Mouse (Mus musculus) ES-E14 (cell line): ENCODE data around the gene Teddm3. TPM values are rescaled to one million over a fixed set of nuclear protein-coding genes. Genes with fewer than 3 reads are reported as not detected.
"Not testable (repeated sequence)": the region's sequence is repeated elsewhere in the genome, so short reads cannot be mapped to it uniquely, and the experiment has no call there.

Experiments used
- DNase-seq: peaks from one replicate; pipeline ENCODE4 v3.0.0-alpha.2; 2013; ENCODE audit warnings: low read depth, low spot score
- H3K27ac ChIP-seq: 2 replicates; pipeline ENCODE4 v1.5.1; 2012; ENCODE audit warnings: low read depth, mild to moderate bottlenecking, low read length, moderate library complexity, mixed read lengths; ENCODE audit not compliant: poor library complexity, insufficient read depth, severe bottlenecking
- H3K36me3 ChIP-seq: 2 replicates; pipeline ENCODE4 v1.6.1; 2012; ENCODE audit warnings: mild to moderate bottlenecking, low read length, moderate library complexity, mixed read lengths; ENCODE audit not compliant: control insufficient read depth, poor library complexity, insufficient read depth, severe bottlenecking
- H3K4me1 ChIP-seq, 2 experiments: fragments of 150-350 bp in 1 of 2; sonication (generic) in 1 of 2; 2 replicates each; pipeline ENCODE4 v1.6.1; 2012; ENCODE audit warnings: low read length in 2 of 2, mild to moderate bottlenecking in 1 of 2, mixed read lengths in 1 of 2; ENCODE audit not compliant: control insufficient read depth in 2 of 2, insufficient read depth in 2 of 2, poor library complexity in 1 of 2
- H3K4me3 ChIP-seq, 2 experiments: fragments of 150-350 bp in 1 of 2; sonication (generic) in 1 of 2; 2 replicates each; pipeline ENCODE4 v1.5.1; 2012; ENCODE audit warnings: low read length in 2 of 2, low read depth in 1 of 2, mild to moderate bottlenecking in 1 of 2, mixed read lengths in 1 of 2; ENCODE audit not compliant: insufficient read depth in 1 of 2, poor library complexity in 1 of 2, severe bottlenecking in 1 of 2
- H3K9ac ChIP-seq: 2 replicates; pipeline ENCODE4 v1.6.1; 2012; ENCODE audit warnings: low read depth, mild to moderate bottlenecking, low read length, mixed read lengths; ENCODE audit not compliant: poor library complexity, insufficient read depth, severe bottlenecking
- H3K9me3 ChIP-seq: fragments of 150-350 bp; sonication (generic); 2 replicates; pipeline ENCODE4 v1.6.1; 2012; ENCODE audit warnings: low read depth, mild to moderate bottlenecking, low read length; ENCODE audit not compliant: control insufficient read depth, insufficient read depth
- CHD2 ChIP-seq: IDR thresholded peaks from 2 replicates; pipeline ENCODE4 v1.6.1; 2014; ENCODE audit warnings: mild to moderate bottlenecking, low read depth, low read length, inconsistent platforms
- HCFC1 ChIP-seq: IDR thresholded peaks from 2 replicates; pipeline ENCODE4 v1.6.1; 2012; ENCODE audit warnings: low read length, inconsistent platforms, borderline replicate concordance; ENCODE audit not compliant: insufficient read depth
- MAFK ChIP-seq: IDR thresholded peaks from 2 replicates; pipeline ENCODE4 v1.6.1; 2014; ENCODE audit warnings: mild to moderate bottlenecking, low read depth, low read length, inconsistent platforms; ENCODE audit not compliant: insufficient read depth
- ZC3H11A ChIP-seq: IDR thresholded peaks from 2 replicates; pipeline ENCODE4 v1.6.1; 2012; ENCODE audit warnings: low read depth, mild to moderate bottlenecking, inconsistent platforms, low read length, borderline replicate concordance
- ZNF384 ChIP-seq: IDR thresholded peaks from 2 replicates; pipeline ENCODE4 v1.6.1; 2012; ENCODE audit warnings: low read depth, low read length, inconsistent platforms
- in situ Hi-C, 2 experiments: fragments of 600-800 bp; cut with MboI; formaldehyde crosslinking; loops; one replicate each; pipeline ENCODE4 v1.15.1; 2025; ENCODE audit warnings: low sequenced_read_pairs in 2 of 2, inconsistent platforms in 1 of 2; ENCODE audit not compliant: unreplicated experiment in 2 of 2
- total RNA-seq: library from RNA; depleted of rRNA; stranded (reverse); fragments of 300-350 nt; gene quantifications from 2 replicates; pipeline ENCODE4 v1.2.3, GENCODE M21; 2012; rRNA removed

The Teddm3 gene
- total RNA-seq = 0.80 and 2.4 TPM in 2 replicates

DNA sequence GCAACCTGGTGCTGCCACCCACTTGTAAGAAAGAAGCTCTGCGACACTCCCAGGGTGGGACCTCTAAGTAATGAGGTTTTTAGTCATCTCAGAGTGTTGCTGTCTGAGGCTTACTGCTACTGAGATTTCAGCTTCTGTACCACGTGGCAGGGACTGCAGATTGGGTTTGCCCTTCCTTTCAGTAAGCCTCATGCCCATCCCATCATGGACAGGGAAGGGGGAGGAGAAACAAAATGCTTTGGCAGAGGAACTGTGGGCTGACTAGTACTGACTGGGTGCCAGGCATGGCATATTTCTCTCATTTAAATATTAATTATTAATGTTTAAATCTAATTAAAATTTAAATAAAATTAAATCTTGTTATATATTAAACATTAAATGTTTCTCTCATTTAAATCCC lies at the start of gene Teddm3:
TSS of gene Teddm3 (minus strand) at position 101 of the 400 bp plus-strand sequence.
- H3K9ac ChIP-seq, H3K4me3 ChIP-seq, H3K36me3 ChIP-seq, H3K9me3 ChIP-seq, H3K27ac ChIP-seq, in situ Hi-C loops, DNase-seq: not testable (repeated sequence)
- peaks cover 0 to 13% of the 10 kb centered on the region in 2 experiments; a peak in 2 of 4 replicates for H3K4me1 ChIP-seq

DNA sequence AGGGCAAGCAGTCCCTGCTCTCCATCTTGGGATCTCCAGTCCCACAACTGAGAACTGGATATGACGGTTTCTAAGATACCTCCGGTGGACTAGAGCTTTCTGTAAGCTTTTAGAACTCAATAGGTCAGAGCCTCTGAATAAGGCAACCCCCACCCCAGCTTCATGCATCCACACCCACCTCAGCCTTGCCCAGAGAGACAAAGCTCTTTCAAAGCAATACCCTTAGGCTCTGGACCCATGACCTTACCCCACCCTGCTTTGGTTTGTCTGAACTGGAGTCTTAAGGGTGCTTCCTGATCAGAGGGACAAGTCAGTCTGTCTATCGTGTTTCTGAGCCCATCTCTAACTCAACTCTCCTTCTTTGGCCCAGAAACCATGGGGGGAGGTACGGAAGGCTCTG lies 48.9 kb upstream of the Teddm3 start:
- DNase-seq = no peak
- Histone ChIP-seq H3K36me3 (no peaks in the 10 kb centered on the region), H3K27ac (no peak overlapping the region), H3K9me3 (no peaks in the 10 kb centered on the region), H3K4me1 (peaks cover 6 to 28% of the 10 kb centered on the region in 2 experiments; a peak in 1 of 4 replicates), H3K9ac (no peak overlapping the region), H3K4me3 (no peak overlapping the region)
- TF ChIP-seq HCFC1 (no peak), CHD2 (no peak), ZNF384 (no peak), MAFK (no peak), ZC3H11A (no peak)
- in situ Hi-C loops = loop anchor here (5.0 to 25.0 kb wide), 2 partner anchors 185 to 190 kb away; no protein-coding TSS in a partner anchor

DNA sequence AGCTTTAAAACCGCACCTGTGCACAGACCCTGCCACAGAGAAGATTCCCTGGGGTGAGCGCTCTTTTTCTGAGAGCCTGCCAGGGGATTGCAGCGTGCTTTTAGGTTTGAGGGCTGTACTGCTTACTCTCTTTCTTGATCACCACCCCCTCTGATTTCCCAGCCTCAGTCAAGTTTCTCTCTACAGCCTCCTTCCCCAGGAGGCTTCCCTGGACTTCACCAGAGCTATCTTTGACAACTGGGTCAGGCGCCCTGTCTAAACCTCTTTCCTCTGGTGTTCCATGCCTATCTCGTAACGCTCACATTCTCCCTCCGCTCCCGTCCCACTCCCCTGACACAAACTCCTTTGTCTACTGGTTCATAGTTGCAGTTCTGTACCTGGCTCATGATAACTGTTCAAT lies 45.6 kb upstream of the Teddm3 start:
- no peaks in the 10 kb centered on the region for H3K9me3 ChIP-seq
- no peak for DNase-seq
- no peak overlapping the region for H3K4me3 ChIP-seq
- H3K9ac ChIP-seq = no peak overlapping the region
- no peak for TF ChIP-seq ZC3H11A
- no peak for TF ChIP-seq HCFC1
- TF ChIP-seq CHD2 = no peak
- no peak for TF ChIP-seq MAFK
- TF ChIP-seq ZNF384 = no peak
- H3K4me1 ChIP-seq = peaks cover 6 to 15% of the 10 kb centered on the region in 2 experiments; a peak in 1 of 4 replicates
- H3K36me3 ChIP-seq = no peaks in the 10 kb centered on the region
- H3K27ac ChIP-seq = no peak overlapping the region
- in situ Hi-C loops = loop anchor here (25.0 kb wide), 2 partner anchors 412 to 437 kb away; no protein-coding TSS in a partner anchor

DNA sequence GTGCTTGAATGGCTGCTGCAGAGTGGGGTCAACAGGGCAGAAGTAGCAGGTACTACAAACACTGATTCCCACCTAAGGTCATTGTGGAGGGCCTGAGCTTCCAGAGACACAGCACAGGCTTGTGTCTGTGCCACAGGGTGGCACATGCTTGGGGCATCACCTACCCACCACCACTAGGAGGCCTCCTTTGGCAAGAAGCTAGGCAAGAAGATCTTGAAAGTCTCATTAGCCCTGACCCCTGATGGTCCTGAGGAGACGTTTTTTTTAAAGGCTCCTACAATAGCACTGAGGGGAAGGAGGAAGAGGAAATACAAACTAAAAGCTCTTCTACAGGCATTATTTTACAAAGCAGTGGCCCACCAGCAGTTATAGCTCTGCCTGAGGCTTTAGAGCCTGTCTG lies 44.7 kb upstream of the Teddm3 start:
- H3K4me1 ChIP-seq = peaks cover 6 to 13% of the 10 kb centered on the region in 2 experiments; a peak in 1 of 4 replicates
- no peaks in the 10 kb centered on the region for H3K36me3 ChIP-seq
- no peak for DNase-seq
- no peak for TF ChIP-seq HCFC1
- peak; percentile 71; the same call in 1 of the 2 replicates for TF ChIP-seq ZC3H11A
- TF ChIP-seq MAFK = no peak
- TF ChIP-seq ZNF384 = 0 out of 2 replicates have a peak, but pooled peaks have one; percentile 17
- in situ Hi-C loops = loop anchor here (25.0 kb wide), 2 partner anchors 411 to 436 kb away; no protein-coding TSS in a partner anchor
- H3K9me3 ChIP-seq = no peaks in the 10 kb centered on the region
- H3K27ac ChIP-seq = no peak overlapping the region
- H3K4me3 ChIP-seq = no peak overlapping the region
- no peak overlapping the region for H3K9ac ChIP-seq

DNA sequence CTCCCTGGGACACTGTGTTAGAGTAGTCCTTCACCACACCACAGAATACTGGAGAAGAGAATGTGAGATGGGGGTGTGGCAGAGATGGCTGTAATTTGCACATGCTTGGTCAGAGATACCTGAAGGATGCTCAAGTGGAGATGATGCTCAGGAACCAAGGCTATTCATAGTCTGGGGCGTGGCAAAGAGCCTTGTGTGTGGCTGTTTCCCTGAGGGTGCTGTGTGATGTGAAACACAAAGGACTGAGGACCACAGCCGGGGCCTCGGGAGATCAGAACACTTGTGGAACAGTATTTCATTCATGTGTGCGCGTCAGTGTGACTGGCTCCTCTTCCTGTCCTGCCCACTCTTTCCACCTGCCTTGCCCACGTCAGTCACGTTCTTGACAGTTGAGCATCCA lies 44.2 kb upstream of the Teddm3 start:
- H3K9me3 ChIP-seq = no peaks in the 10 kb centered on the region
- in situ Hi-C loops = loop anchor here (25.0 kb wide), 2 partner anchors 411 to 436 kb away; no protein-coding TSS in a partner anchor
- H3K4me1 ChIP-seq = peaks cover 3 to 12% of the 10 kb centered on the region in 2 experiments; a peak in 1 of 4 replicates
- TF ChIP-seq MAFK (no peak), ZC3H11A (no peak), ZNF384 (no peak), CHD2 (no peak), HCFC1 (no peak)
- no peaks in the 10 kb centered on the region for H3K36me3 ChIP-seq
- no peak overlapping the region for H3K4me3 ChIP-seq
- DNase-seq = no peak
- no peak overlapping the region for H3K9ac ChIP-seq
- no peak overlapping the region for H3K27ac ChIP-seq
